Mouse (Mus musculus) spleen, embryonic (tissue): ENCODE measurements around the gene Stx11.
"Not testable (repeated sequence)": the region's sequence is repeated elsewhere in the genome, so short reads cannot be mapped to it uniquely, and the experiment has no call there.

Source experiments
- CTCF ChIA-PET: fragments of 350-600 bp; sonication (Branson Sonifier 250); formaldehyde crosslinking; loops from one replicate; lab custom pipeline; 2022; lab: Charles Lee

Stx11 gene

DNA sequence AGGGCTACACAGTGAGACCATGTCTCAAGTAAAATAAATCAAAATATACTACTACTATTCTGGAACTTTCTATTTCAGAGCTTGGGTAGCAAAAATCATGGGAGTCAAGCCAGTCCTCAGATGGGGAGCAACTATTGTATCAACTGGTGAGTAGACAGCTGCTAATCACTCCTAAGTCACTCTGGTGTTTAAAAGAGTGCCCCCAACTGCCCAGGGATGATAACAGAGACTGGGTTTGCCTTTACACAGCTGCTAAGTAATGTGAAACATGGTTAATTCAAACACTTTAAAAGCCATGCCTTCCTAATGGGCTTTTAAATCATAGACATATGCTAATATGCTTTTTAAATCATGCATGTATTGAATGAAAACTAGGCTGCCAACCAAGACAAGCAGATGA is 1.9 kb downstream of the Stx11 start:
- CTCF ChIA-PET: no interaction called here

GRCm38 (mm10) chr10:12961546-12961945 is 2.6 kb downstream of the Stx11 start:
- CTCF ChIA-PET: no interaction called here

DNA sequence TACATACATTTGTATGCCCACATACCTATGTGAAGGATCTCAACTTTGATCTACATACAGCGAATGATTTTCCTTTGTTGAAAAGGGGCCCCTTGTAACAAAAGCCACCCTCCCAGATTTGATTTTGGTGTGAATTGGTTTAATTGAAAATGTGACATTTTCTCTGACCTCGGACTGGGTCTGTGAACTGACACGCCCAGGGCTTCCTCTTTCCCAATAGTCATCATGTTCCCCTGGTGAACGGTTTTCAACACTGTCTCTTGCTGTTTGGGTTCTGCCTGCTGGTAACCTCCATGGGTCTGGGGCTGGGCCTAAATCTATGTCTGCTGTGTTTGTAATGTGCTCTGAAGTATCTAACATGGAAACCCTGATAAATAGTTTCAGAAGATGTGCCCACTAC is 6.8 kb downstream of the Stx11 start:
- CTCF ChIA-PET: no interaction called here

DNA sequence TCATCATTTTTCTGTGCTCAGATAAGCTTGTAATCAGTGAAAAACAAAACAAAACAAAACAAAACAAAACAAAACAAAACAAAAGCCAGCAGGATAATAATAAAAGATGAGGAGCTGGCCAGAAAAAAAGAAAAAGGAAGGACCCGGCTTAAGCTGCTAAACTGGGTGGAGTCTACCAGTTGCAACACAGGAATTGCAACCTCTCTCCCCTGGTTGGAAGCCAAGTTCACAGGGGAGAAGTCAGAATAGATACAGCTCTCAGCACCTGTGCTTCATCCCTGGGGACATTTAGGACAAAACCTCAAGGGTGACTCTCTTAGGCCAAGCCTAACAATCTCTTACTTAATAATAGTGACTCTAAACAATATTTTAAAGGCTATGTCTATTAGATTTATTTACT is 8.3 kb downstream of the Stx11 start:
- CTCF ChIA-PET: no interaction called here

- CTCF ChIA-PET: not testable (repeated sequence)
Measured at GRCm38 (mm10) chr10:12951358-12951757, 12.7 kb downstream of the Stx11 start.

DNA sequence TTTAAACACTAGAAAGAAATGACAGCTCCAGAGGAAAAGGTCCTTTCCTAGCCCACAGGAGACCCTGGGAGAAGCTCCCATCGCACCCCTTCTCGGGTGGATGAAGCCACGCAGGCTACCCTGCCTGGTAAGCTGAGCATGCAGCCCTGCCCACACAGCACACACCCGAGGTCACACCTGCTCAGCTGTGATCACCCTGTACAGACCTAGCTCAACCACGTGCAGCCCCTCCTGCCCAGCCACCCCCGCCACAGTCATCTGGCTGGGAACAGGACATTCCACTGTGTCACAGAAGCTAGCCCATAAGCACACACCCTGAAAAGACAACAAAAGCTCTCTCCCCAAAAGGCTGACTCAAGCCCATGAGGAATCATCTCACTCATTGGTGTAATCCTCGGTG is 14.8 kb downstream of the Stx11 start:
- CTCF ChIA-PET: no interaction called here

DNA sequence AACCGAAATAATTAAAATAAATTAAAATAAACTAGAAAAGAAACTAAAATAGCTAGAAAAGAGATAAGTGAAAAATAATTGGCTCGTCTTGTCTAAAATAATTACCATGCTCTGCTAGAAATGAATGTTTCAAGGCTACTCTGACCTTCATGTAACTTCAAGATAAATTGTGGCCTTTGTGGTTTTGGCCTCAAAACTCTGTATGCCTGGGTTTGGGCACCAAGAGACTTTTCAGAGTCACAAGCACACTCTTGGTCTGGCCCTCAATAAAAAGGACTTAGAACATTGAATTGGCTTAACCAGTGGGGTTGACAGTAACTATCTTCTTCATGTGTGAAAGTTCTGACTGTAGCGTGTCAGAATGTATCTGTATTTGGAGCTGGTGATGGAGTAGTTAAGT is 16.5 kb downstream of the Stx11 start:
- CTCF ChIA-PET: no interaction called here

DNA sequence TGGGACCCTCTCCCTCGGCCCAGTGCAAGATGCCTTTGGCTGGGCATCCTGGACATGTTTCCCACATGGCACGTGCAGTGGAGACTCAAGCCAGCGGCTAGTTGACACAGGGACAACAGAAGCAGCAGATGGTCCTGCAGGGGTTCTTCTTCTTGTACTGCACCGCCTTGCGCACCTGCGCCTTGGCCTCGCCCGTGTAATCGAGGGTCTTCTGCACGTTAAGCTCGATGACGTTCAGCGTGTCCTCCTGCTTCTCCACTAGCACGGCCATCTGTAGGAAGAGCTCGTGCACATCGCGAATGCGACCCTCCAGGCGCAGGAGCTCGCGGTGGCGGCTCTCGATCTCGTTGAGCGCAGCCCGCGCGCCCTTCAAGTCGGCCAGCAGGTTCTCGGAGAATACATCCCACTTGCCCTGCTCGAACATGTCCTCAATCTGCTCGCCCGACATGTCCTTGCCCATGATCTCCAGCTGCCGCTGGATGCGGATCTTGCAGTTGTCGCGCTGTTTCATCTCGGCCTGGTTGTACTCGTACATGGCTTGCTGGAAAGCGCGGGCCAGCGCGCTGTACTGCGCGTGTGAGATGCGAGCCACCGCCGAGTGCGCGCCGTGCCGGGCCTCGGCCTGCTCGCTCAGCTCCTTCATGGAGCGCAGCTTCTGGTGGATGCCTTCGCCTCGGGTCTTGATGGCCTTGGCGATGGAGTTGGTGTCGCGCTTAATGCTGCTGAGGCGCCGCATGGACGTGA is 22.9 kb downstream of the Stx11 start:
- CTCF ChIA-PET: no interaction called here

DNA sequence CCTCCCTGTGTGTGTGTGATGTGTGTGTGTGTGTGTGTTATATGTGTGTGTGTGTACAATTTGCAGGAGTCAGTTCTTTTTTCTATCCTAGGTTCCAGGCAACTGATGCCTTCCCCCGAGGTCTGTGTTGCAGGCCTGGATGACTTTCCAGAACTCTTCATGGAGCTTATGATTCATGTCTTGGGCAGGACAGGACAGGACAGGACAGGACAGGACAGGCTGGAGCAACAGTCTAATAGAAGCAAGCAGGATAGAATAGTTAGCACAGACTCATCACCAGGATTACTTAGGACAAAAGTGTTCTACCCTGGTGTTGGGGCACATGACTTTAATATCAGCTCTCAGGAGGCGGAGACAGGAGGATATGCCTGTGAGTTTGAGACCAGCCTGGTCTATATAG is 25.3 kb downstream of the Stx11 start:
- CTCF ChIA-PET: no interaction called here

DNA sequence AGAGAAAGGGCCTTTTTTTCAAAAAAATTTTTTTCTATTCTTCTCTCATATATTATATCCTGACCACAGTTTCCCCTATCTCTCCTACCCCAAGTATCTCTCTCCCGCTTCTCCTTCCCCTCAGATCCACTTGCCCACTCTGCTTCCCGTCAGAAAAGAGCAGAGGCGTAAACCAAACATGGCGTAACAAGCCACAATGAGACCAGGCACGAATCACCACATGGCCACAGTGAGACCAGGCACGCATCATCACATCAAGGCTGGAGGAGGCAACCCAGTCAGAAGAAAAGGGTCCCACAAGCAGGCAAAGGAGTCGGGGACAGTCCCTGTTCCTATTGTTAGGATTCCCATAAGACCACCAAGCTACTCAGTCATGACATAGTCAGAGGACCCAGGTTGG is 28.0 kb downstream of the Stx11 start:
- CTCF ChIA-PET: interaction anchor here (0.6 kb wide), 1 partner anchor 248 kb away, joined by 3 read pairs; no protein-coding TSS in a partner anchor

DNA sequence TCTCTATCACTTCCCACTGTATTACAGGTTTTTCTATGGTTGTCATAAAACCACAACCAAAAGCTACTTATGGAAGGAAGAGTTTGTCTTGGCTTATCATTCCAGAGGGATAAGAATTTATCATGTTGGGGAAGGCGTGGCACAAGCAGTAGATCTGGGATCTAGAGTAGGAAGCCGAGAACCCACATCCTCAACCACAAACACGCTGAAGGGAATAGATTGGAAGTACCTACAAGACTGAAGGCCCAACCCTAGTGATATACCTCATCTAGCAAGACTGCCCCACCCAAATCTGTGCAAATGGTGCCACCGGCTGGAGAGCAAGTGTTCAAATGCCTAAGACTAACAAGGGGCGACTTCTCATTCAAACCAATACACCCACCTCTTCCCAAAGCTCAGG is 28.5 kb downstream of the Stx11 start:
- CTCF ChIA-PET: interaction anchor here (0.6 kb wide), 1 partner anchor 247 kb away, joined by 3 read pairs; no protein-coding TSS in a partner anchor

GRCm38 (mm10) chr10:12931492-12932400 is 32.4 kb downstream of the Stx11 start:
- CTCF ChIA-PET: interaction anchor here (0.5 kb wide), 1 partner anchor 12 kb away, joined by 6 read pairs; no protein-coding TSS in a partner anchor

GRCm38 (mm10) chr10:12930351-12930905 is 33.7 kb downstream of the Stx11 start:
- CTCF ChIA-PET: interaction anchor here (0.6 kb wide), 2 partner anchors 29 to 58 kb away, joined by 3 read pairs; no protein-coding TSS in a partner anchor

GRCm38 (mm10) chr10:12929857-12930174 is 34.3 kb downstream of the Stx11 start:
- CTCF ChIA-PET: interaction anchor here (0.7 kb wide), 1 partner anchor 35 kb away, joined by 10 read pairs; no protein-coding TSS in a partner anchor

DNA sequence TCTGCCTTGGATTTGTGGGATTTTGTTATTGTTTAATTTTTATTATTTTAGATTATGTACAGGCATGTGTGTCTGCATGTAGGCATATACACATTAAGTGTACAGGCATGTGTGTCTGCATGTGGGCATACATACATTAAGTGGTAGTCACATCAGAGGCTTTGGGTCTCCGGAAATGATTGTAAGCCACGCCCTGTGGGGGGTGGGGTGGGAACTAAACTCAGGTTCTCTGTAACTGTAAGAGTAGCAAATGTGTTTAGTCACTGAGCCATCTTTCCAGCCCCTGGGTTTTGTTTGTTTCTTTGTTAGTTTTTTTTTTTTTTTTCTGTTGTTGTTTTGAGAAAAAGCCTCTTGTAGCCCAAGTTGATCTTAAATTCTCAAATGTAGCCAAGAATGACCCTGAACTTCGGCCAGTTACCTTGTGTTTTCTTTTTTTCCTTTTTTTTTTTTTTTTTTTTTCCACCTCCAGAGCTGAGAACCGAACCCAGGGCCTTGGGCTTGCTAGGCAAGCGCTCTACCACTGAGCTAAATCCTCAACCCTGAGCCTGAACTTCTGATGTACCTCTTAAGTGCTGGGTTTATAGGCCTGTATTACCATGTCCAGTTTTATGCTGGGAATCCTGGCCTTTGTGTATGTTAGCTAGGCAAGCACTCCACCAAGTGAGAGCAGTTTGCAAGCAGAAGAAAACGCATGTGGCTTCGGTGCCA is 34.8 kb downstream of the Stx11 start:
- CTCF ChIA-PET: interaction anchor here (0.7 kb wide), 1 partner anchor 36 kb away, joined by 10 read pairs; no protein-coding TSS in a partner anchor

GRCm38 (mm10) chr10:12928193-12928592 is 35.9 kb downstream of the Stx11 start:
- CTCF ChIA-PET: no interaction called here

GRCm38 (mm10) chr10:12922574-12923353 is 41.3 kb downstream of the Stx11 start:
- CTCF ChIA-PET: interaction anchor here (0.6 to 1.3 kb wide), 5 partner anchors 18 to 347 kb away, joined by 3 to 13 read pairs (median 3); no protein-coding TSS in a partner anchor

GRCm38 (mm10) chr10:12922077-12922573 is 42.0 kb downstream of the Stx11 start:
- CTCF ChIA-PET: interaction anchor here (0.7 to 1.3 kb wide), 3 partner anchors 18 to 346 kb away, joined by 3 to 13 read pairs (median 3); no protein-coding TSS in a partner anchor

DNA sequence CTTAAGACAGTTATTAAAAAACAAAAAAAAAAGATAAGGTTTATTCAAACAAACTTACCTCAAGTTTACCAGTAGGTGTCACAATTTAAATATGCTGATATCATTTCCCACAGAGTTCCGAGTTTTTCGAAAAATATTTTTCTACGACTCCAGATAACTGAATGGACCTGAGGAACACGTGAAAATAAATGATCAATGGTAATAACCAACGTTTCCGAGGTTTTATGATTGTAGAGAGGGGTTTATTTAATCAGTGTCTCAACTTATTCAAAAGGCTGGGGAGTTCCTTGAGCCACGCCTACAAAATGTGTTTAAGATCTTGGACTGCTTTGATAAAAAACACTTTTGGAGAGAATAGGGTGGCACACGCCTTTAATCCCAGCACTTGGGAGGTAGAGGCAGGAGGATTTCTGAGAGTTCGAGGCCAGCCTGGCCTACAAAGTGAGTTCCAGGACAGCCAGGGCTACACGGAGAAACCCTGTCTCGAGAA is 42.5 kb downstream of the Stx11 start:
- CTCF ChIA-PET: interaction anchor here (0.5 kb wide), 1 partner anchor 94 kb away, joined by 3 read pairs; no protein-coding TSS in a partner anchor

DNA sequence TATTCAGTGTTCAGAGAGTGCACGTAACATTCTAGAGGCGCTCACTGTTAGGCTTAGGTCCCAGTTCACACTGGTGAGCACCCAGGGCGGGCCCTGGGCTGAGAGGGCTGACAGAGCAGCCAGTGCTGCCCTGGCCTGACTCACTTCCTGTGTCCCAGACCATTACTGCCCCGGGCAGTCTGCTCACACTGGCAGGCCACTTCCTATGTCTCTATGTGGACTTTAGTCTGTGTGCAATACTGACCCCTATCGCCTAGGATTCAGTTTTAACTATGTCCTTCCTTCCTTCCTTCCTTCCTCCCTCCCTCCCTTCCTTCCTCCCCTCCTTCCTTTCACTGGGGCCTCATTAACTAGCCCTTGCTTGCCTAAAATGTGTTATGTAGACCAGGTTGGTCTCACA is 44.8 kb downstream of the Stx11 start:
- CTCF ChIA-PET: interaction anchor here (0.7 kb wide), 1 partner anchor 13 kb away, joined by 6 read pairs; no protein-coding TSS in a partner anchor
